Mouse (Mus musculus) megakaryocyte, embryonic 14.5 days (primary cell): ENCODE results near the gene Chad. TPM values are rescaled to one million over a fixed set of nuclear protein-coding genes. Genes with fewer than 3 reads are reported as not detected.

Source experiments
- H3K27me3 ChIP-seq: replicated peaks from 2 replicates; pipeline ENCODE3; 2012; ENCODE audit warnings: inconsistent platforms
- H3K36me3 ChIP-seq: replicated peaks from 2 replicates; pipeline ENCODE3; 2012; ENCODE audit warnings: low read length, inconsistent platforms, mixed read lengths
- H3K4me1 ChIP-seq: 2 replicates; pipeline ENCODE4 v1.6.1; 2012; ENCODE audit warnings: inconsistent platforms
- H3K4me3 ChIP-seq: replicated peaks from 2 replicates; pipeline ENCODE3; 2012; ENCODE audit warnings: moderate library complexity, mild to moderate bottlenecking, inconsistent platforms
- H3K9me3 ChIP-seq: 2 replicates; pipeline ENCODE4 v1.6.1; 2012; ENCODE audit warnings: inconsistent platforms
- FLI1 ChIP-seq: IDR thresholded peaks from 2 replicates; pipeline ENCODE4 v1.6.1; 2012; ENCODE audit warnings: low read length, inconsistent platforms, mixed read lengths
- GATA1 ChIP-seq: IDR thresholded peaks from 3 replicates; pipeline ENCODE4 v1.6.1; 2012; ENCODE audit warnings: mixed read lengths, low read length, inconsistent platforms, borderline replicate concordance
- polyA plus RNA-seq: library from polyadenylated mRNA; stranded (reverse); fragments of >175 nt; gene quantifications from 2 replicates; pipeline ENCODE4 v1.2.3, GENCODE M21; 2012; ENCODE audit warnings: low replicate concordance; ENCODE audit not compliant: insufficient read depth

Chad gene
- polyA plus RNA-seq, 1 experiment: 0.45 TPM

DNA sequence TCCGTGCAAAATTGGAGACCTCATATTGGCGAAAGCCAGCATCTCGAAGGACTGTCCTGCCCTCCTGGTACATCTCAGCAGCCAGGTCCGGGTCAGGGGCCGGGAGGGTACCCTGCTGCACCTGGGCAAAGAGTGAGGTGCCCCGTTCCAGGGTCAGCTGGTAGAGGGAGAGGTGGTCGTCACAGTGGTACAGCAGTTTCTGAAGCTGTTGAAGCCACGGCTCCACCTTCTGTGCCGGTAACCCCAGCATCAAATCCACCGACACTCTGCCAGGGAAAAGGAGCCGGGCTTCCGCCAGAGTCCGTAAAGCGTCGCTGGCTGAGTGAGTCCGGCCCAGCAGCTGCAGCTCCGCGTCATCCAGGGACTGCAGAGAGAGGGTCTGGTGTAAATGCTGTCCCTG is 20.4 kb upstream of the Chad start:
- Histone ChIP-seq H3K9me3 (no peaks in the 10 kb centered on the region), H3K4me3 (no peak overlapping the region), H3K27me3 (no peaks in the 10 kb centered on the region), H3K4me1 (peaks cover 29% of the 10 kb centered on the region), H3K36me3 (peaks cover 41% of the 10 kb centered on the region)
- TF ChIP-seq FLI1: no peak
- TF ChIP-seq GATA1: no peak

GRCm38 (mm10) chr11:94546381-94546780 is 18.5 kb upstream of the Chad start:
- Histone ChIP-seq H3K9me3 (peaks cover 3% of the 10 kb centered on the region), H3K27me3 (no peaks in the 10 kb centered on the region), H3K4me3 (no peak overlapping the region), H3K36me3 (peaks cover 32% of the 10 kb centered on the region), H3K4me1 (peaks cover 49% of the 10 kb centered on the region)
- no peak for TF ChIP-seq FLI1
- no peak for TF ChIP-seq GATA1

- Histone ChIP-seq H3K9me3 (peaks cover 7% of the 10 kb centered on the region), H3K4me3 (no peak overlapping the region), H3K4me1 (peaks cover 50% of the 10 kb centered on the region), H3K36me3 (peaks cover 31% of the 10 kb centered on the region), H3K27me3 (no peaks in the 10 kb centered on the region)
- TF ChIP-seq FLI1 (no peak), GATA1 (no peak)
Observed at GRCm38 (mm10) chr11:94547271-94547670, 17.6 kb upstream of the Chad start.

GRCm38 (mm10) chr11:94548041-94548784 is 16.6 kb upstream of the Chad start:
- Histone ChIP-seq H3K36me3 (peaks cover 21% of the 10 kb centered on the region), H3K9me3 (peaks cover 7% of the 10 kb centered on the region), H3K27me3 (no peaks in the 10 kb centered on the region), H3K4me3 (peak overlapping the region; percentile 98), H3K4me1 (peaks cover 50% of the 10 kb centered on the region)
- TF ChIP-seq GATA1 (no peak), FLI1 (no peak)

DNA sequence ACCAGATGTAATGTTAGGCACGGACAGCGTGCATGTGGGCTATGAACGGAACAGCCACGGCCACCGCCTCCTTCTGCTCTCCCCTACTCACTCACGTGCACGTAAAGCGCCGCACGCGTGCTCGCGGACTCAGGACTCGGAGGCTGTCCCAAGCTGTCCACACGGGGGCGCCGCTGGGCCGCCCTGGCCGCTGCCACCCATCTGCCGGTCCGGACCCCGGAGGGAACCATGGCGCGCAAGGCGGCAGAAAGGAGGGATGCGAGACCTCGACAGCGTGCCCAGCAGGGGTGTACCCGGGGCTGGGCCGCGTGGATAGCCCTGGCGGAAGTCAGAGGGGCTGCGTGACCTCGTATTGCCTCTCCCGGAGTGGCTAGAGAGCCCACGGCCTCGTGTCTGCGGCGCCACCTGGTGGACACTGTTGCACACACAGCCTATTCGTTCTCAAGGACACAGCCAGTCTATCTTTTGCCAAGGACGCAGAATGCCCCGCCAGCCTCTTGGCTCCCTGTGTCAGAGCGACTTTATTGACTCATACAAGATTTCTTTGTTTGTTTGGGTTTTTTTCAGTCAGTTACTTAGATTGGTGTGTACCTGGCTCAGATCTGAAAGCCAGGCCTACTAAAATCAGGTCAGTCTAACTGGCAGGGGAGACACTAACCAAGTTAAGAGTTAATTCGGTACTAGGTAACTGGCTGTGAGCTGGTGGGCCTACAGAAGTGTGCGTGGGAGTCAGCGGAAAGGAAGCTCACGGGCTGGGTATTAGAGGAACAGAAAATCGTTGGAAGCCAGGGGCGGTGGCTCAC is 15.8 kb upstream of the Chad start, which contains the start of gene Rsad1:
TSS of gene Rsad1 (minus strand) at position 368 of the 803 bp plus-strand sequence.
- peaks cover 55% of the 10 kb centered on the region for H3K4me1 ChIP-seq
- peaks cover 14% of the 10 kb centered on the region for H3K36me3 ChIP-seq
- H3K4me3 ChIP-seq: peak within 1 kb of the TSS; percentile 98
- TF ChIP-seq GATA1 (no peak), FLI1 (no peak)
- peaks cover 7% of the 10 kb centered on the region for H3K9me3 ChIP-seq
- no peaks in the 10 kb centered on the region for H3K27me3 ChIP-seq

GRCm38 (mm10) chr11:94549691-94550441 is 15.0 kb upstream of the Chad start:
- Histone ChIP-seq H3K36me3 (peaks cover 9% of the 10 kb centered on the region), H3K27me3 (no peaks in the 10 kb centered on the region), H3K4me1 (peaks cover 52% of the 10 kb centered on the region), H3K9me3 (peaks cover 7% of the 10 kb centered on the region), H3K4me3 (peak overlapping the region; percentile 98)
- TF ChIP-seq FLI1 (no peak), GATA1 (no peak)

GRCm38 (mm10) chr11:94550442-94550744 is 14.5 kb upstream of the Chad start:
- Histone ChIP-seq H3K36me3 (peaks cover 12% of the 10 kb centered on the region), H3K4me3 (peak overlapping the region; percentile 71), H3K4me1 (peaks cover 55% of the 10 kb centered on the region), H3K27me3 (no peaks in the 10 kb centered on the region), H3K9me3 (peaks cover 7% of the 10 kb centered on the region)
- no peak for TF ChIP-seq GATA1

DNA sequence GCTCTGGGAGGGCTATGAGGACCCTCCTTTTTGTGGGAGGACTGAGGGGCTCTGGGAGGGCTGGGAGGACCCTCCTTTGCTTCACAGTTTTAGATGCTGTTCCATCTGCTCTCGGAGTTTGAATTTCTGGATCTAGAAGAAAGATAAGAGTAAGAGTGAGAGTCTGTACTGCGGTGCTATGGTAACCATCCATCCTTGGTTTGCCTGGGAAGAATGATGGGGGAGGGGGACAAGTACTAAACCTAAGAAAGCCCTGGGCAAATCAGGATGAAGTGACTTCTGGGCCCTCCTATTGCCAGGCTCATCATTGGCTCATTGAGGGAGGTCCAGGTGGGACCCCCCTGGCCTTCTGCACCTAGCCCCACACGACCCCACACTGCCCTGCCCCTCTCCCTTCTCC is 6.6 kb upstream of the Chad start:
- no peak for TF ChIP-seq GATA1
- TF ChIP-seq FLI1: no peak
- H3K4me1 ChIP-seq: peaks cover 18% of the 10 kb centered on the region
- no peak overlapping the region for H3K4me3 ChIP-seq
- H3K27me3 ChIP-seq: no peaks in the 10 kb centered on the region
- peaks cover 42% of the 10 kb centered on the region for H3K36me3 ChIP-seq
- H3K9me3 ChIP-seq: no peaks in the 10 kb centered on the region

DNA sequence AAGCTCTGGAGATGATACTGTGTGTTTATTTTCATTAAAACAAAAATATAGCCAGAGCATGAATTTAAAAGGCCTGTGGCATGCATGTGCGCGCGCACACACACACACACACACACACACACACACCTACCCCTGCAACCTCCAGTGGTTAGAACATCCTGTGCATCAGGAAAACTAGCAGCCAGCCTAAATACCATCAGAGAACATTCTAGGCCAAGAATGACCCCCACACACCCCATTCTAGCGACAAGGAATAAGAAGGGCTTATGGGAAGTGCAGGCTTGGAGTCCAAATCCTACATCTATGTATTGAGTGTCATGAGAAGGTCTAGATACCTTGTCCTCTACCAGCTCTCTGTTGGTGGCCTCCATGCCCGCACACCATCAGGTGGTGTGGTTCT is 1.5 kb upstream of the Chad start:
- Histone ChIP-seq H3K27me3 (peaks cover 12% of the 10 kb centered on the region), H3K9me3 (no peaks in the 10 kb centered on the region), H3K36me3 (peaks cover 40% of the 10 kb centered on the region), H3K4me1 (peaks cover 55% of the 10 kb centered on the region), H3K4me3 (peak overlapping the region; percentile 90)
- no peak for TF ChIP-seq FLI1
- TF ChIP-seq GATA1: no peak
